Mouse (Mus musculus): ENCODE results near the gene Atp6v0a1. TPM values are rescaled to one million over a fixed set of nuclear protein-coding genes. Genes with fewer than 3 reads are reported as not detected.

Atp6v0a1 gene
- polyA plus RNA-seq, 1 experiment, result 55.2 TPM

DNA sequence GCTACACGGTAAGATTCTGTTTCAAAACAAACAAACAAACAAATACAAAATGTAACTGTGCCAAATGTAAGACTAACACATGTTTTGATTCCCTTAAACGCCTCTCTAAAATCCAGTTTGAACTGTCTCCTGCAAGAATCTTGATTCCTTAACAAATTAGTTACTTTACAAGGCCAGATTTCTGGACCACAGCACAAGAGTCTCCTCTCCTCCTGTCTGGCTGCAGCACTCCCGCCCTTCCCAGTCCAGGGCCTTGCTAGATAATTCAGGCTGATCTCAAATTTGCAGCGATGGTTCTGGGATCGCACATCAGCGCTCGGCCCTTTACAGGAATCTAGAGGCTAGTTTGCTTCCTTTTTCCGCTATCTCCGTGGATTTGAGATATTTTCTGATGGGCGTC lies 72.4 kb downstream of the Atp6v0a1 start:
- no peak for TF ChIP-seq GATA1 (IDR thresholded peaks at IDR 0.05; ENCODE audit: low read length)

DNA sequence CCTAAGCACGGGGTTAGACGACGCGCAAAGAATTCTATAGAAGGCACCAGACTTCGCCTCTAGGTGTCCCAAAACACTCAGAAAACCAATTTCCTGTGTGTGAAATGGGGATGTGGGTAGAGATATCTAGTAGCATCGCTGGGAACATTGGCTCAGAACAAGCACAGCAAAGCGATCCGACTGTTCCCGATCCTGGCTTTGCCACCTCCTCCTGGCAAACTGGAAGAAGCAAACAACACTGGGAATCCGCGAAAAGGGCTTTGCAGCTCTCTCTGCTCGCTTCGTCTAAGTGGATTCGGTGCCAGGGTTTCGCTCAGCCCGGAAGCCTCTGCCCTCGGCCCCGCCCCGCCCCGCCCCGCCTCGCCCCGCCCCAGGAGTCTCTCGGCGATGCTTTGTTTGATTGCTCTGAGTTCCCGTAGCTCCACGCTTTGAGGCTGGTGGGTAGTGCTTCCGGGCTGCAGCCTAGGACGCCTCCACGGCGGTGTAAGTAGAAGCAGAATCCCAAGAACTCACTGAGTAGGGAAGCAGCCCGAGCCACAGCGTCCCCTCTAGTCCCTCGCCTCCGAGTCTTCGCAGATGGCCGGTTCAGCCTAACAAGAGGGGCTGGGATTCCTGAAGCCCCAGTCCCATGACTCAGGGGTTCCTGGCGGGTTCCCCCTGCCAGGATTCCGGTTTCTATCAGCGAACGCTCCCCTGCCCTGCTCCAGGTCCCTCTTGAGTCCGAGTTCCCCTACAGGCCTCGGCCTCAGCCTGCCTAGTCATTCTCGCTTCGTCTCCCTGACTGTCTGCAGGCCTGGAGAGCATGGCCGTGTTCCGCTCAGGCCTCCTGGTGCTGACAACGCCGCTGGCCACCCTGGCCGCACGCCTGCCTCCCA lies 73.2 kb downstream of the Atp6v0a1 start, which contains the start of gene Coasy:
Gene Coasy, plus strand, starts transcription at position 358 of the 875 bp plus-strand sequence.
- no peak for TF ChIP-seq GATA1 (IDR thresholded peaks at IDR 0.05; ENCODE audit: low read length)

DNA sequence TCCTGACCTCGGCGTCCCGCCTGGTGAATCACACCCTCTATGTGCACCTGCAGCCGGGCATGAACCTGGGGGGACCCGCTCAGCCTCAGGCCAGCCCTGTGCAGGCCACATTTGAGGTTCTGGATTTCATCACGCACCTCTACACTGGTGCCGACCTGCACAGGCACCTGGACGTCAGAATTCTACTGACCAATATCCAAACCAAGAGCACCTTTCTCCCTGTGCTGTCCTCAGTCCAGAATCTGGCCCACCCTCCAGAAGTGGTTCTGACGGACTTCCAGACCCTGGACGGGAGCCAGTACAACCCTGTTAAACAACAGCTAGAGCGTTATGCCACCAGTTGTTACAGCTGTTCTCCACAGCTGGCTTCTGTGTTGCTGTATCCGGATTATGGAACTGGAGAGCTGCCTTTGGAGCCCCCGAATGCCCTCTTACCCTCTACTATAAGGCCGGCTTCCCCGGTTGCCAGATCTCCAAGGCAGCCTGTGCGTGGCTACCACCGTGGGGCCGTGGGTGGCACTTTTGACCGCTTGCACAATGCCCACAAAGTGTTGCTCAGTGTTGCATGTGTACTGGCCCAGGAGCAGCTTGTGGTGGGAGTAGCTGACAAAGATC lies 73.9 kb downstream of the Atp6v0a1 start:
- TF ChIP-seq GATA1 (IDR thresholded peaks at IDR 0.05; ENCODE audit: low read length), result no peak

DNA sequence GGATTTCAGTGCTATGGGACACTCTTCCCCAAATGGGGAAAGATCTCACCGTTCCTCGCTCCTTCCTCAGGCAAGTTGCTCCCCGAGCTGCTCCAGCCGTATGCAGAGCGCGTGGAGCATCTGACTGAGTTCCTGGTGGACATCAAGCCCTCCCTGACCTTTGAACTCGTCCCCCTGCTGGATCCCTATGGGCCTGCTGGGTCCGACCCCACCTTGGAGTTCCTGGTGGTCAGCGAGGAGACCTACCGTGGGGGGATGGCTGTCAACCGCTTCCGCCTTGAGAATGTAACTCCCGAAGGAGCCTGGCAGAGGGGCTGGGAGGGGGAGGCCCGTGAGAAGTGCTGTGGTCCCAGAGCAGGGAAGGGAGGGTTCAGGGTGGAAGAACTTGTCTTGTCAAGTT lies 75.0 kb downstream of the Atp6v0a1 start:
- no peak for TF ChIP-seq GATA1 (IDR thresholded peaks at IDR 0.05; ENCODE audit: low read length)

DNA sequence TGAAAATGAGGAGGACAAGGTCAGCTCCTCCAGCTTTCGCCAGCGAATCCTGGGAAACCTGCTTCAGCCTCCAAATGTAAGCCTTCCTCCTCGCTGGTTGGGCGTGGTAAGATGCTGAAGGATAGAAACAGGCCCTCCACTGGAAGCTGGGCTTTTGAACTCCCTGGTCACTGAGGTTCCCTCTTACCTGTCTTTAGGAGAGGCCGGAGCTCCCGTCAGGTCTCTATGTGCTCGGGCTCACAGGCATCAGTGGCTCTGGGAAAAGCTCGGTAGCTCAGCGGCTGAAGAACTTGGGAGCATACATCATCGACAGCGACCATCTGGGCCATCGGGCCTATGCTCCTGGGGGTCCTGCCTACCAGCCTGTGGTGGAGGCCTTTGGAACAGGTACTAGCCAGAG lies 75.6 kb downstream of the Atp6v0a1 start:
- no peak for TF ChIP-seq GATA1 (IDR thresholded peaks at IDR 0.05; ENCODE audit: low read length)

DNA sequence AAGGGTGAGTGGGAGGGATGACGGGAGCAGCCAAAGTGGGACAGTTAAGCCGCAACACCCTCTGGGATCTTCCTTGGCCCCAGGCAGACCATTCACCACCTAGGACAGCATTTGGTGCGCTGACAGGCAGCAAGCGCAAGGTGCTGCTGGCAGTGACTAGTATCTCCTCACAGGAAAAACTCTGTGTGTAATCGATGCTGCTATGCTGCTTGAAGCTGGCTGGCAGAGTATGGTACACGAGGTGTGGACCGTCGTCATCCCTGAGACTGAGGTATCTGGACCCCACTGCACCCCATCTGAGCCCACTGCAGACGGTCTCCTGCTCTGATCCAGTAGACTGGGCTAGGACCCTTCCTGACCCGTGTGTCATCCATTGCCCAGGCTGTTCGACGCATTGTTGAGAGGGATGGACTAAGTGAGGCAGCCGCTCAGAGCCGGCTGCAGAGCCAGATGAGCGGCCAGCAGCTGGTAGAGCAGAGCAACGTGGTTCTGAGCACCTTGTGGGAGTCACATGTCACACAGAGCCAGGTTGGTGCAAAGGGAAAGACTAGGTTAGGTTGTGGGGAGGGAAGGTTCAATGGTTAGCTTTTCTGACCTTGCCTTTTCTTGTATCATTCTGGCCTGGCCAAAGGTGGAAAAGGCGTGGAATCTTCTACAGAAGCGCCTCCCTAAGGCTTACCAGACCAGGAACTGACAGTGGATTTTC lies 76.5 kb downstream of the Atp6v0a1 start:
- no peak for TF ChIP-seq GATA1 (IDR thresholded peaks at IDR 0.05; ENCODE audit: low read length)

DNA sequence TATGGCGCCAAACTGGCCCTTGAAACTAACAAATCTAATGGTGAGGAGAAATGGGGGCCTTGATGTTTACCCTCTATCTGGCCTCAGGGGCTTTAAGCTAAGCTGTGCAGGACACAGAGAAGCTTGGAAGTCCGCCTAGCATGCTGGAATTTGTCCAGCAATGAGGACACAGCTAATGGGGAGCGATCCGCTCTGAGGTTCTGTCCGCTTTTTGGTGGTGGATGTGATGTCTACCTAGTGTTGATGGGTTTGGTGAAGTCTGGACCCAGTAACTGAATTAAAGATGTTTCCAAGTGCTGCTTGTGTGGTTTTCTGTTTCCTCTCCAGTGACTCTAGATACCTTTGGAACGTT lies 77.0 kb downstream of the Atp6v0a1 start:
- no peak for TF ChIP-seq GATA1 (IDR thresholded peaks at IDR 0.05; ENCODE audit: low read length)

DNA sequence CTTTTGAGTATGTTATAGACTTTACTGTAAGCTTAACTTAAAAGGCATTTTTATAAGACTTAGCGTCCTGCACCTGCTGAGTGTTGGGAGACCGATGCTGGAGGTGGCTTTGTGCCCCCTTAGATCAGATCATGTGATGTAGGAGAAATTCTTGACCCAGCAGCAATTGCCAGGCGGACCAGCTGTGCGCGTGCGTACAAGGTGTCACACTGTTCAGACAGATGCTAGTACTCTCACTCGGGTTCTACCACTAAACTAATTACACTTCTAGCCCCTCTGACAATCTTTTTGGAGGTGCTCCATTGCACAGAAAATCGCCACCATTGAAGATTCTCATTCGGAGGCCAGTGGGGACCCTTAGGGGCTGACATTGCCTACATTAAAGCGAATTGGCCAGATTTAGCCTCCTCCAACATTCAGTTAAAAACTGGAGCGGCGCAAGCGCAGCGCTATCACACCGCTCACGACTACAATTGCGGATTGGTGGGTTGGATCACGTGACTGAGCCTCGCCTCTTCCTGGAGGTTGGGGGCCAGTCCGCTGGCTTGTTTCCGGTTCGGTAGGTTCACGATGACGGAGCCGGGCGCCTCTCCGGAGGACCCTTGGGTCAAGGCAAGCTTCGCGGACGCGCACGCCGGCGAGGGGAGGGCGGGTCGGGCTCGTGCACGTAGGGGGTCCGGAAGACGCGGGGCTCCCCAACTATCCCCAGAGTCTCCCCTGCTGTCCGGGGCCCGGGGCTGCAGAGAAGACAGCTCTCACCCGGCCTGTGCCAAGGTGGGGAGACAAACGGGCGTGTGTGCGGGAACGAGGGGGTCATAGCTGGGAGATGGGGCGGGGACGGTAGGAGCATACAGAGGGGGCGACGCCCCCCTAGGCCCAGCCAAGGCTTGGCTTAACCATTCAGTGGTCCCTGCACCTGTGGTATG lies 77.8 kb downstream of the Atp6v0a1 start, which contains the start of gene Mlx:
Gene Mlx, plus strand, starts transcription at position 522 of the 926 bp plus-strand sequence.
- no peak for TF ChIP-seq GATA1 (IDR thresholded peaks at IDR 0.05; ENCODE audit: low read length)

DNA sequence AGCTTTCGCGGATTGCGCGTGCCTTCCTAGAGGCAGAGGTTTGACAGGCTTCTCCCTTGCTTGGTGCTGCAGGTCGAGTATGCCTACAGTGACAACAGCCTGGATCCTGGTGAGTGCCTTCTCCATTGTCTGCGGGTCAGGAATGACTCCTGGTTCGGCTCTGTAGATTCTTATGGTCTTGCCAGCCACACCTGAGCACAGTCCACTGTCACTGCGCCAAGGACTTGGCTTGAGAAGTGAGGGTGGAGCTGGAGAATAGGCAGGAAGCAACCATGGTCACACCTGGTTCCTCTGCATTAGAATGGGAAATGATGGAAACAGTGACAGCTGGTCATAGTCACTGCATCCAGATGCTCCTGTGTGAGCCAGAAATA lies 78.4 kb downstream of the Atp6v0a1 start:
- TF ChIP-seq GATA1 (IDR thresholded peaks at IDR 0.05; ENCODE audit: low read length), result no peak

DNA sequence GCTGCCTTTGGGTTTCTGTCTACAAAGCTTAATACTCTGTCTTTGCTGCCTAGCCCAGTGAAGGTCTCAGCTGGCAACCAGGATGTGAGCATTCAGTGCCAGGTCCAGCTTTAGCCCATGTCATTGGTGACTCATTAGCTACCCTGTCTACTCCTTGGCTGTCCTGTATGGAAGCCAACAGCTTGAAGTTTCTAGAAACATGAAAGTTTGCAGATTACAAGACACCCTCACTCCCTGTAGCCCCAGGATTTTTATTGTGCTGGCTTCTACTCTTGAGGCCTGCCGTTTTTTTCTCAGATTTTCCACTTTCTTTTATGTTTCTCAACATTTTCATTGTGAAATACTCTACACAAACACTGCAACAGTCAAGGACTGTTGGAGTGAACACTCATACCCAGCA lies 80.7 kb downstream of the Atp6v0a1 start:
- TF ChIP-seq GATA1 (IDR thresholded peaks at IDR 0.05; ENCODE audit: low read length), result no peak

DNA sequence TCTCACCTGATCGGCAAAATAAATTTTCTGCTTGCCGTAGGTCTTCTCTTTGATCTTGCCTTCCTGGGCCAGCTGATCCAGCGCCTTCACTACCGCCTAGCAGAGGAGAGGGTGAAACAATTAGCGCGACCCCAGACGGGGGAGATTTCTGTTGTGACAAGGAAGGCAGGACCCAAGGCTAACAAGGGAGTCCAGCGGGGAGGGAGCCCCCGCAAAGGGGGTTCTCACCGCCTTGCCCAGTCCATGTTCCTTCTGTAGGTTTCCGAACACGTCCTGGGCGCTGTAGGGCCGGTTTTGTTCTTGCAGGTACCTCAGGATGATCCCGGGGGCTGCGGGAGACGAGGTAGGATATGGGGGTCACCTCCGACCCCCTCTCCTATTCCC lies 85.7 kb downstream of the Atp6v0a1 start:
- TF ChIP-seq GATA1 (IDR thresholded peaks at IDR 0.05; ENCODE audit: low read length), result no peak

DNA sequence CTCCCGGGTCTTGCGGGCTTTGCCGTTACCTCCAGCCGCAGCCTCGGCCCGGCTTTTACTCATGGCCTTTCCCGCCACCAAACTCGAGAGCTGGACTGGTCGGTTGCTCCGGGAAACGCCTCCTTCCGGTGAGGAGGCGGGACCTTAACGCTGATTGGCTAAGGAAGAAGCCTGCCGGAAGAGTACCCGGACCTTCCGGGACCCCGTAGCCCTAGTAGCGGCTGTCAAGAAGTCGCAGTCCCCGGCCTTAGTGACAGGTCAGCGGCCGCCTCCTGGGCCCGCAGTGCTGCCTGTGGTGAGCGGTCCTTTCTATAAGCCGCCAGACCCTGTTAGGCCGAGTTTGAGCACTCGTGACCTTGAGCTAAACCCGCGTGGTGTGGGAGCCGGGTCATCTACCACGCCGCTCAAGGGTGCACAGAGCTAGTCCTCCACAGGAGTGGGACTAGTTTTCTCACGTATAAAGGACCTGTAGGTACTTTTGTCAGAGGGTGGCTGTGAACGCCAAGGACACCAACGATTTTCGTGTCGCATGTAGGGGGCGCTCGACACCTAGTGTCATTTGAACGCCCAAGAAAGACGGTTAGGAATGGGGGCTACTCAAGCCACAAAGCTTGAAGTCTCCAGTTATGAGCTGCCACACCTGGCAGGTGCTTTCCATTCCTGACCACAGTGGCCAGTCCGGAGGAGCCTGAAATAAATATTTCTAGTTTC lies 86.2 kb downstream of the Atp6v0a1 start, which contains the start of gene Psmc3ip:
Gene Psmc3ip, minus strand, starts transcription at position 123 of the 711 bp plus-strand sequence.
- TF ChIP-seq GATA1 (IDR thresholded peaks at IDR 0.05; ENCODE audit: low read length), result no peak

DNA sequence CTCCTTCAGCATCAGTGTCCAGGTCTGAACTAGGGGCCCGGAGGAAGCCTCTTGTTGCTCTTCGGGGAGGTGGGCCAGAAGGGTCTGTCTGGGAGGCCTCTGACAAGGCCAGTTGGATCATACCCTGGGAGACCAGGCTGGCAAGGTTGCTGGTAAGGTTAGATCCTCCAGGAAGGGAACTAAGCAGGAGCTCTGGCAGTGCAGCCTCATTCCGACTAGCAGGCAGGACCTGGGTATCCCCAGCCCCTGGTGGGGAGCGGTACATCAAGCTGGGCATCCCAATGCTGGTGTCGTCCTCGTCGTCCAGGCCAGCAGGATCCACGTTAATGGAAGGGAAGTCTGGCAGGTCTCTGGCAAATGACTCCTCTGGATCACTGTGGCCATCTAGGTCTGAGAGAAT lies 89.0 kb downstream of the Atp6v0a1 start:
- no peak for TF ChIP-seq GATA1 (IDR thresholded peaks at IDR 0.05; ENCODE audit: low read length)

DNA sequence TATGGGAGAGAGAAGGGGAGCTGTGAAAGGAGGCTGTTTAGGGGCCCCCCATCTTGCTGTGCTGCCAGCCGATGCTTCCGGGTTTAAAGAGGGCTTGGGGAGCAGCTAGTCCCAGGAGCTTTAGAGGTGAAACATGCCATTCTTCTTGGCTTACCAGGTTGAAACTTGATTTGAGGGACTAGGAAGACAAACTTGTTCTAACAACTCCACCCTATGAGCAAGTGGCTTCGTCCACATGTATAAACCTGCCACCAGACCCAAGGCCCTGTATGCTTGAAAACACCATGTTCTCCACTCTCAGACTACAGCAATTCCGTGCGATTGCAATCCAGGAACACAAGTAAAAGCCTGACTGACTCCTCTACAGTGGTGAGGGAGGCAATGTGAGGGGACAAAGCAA lies 93.8 kb downstream of the Atp6v0a1 start:
- no peak for TF ChIP-seq GATA1 (IDR thresholded peaks at IDR 0.05; ENCODE audit: low read length)

DNA sequence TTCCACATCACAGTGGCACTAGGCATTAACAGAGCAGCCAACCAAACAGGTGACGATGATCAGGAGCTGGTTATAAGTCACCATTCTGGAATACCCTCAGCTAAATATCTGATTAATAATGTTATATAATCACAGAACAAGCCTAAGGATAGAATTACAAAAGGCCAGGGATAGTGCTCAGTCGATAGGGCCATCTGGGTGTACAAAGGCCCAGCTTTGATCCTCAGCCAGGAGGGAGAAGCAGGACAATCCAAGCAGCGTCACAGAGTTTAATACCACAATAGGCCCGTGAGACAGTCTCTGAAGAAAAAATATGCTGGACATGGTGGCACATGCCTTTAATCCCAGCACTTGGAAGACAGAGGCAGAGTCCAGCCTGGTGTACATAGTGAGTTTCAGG lies 100.1 kb downstream of the Atp6v0a1 start:
- TF ChIP-seq GATA1 (IDR thresholded peaks at IDR 0.05; ENCODE audit: low read length), result no peak

Measured in G1E-ER4 (cell line).